Mouse (Mus musculus): Measurements from ENCODE around the gene Sergef.

- TF ChIP-seq MAFK (IDR thresholded peaks at IDR 0.05; ENCODE audit: insufficient read depth, low read depth, low read length) (no peak), ZC3H11A (IDR thresholded peaks at IDR 0.05; ENCODE audit: borderline replicate concordance, low read depth, low read length) (no peak)
These were observed 37.3 kb upstream of the Sergef start for GRCm38 (mm10) chr7:46676808-46677360.

Measured in ES-E14 (cell line).